Mouse (Mus musculus) ES-E14 (cell line): ENCODE measurements around the gene Acoxl. TPM values are rescaled to one million over a fixed set of nuclear protein-coding genes. Genes with fewer than 3 reads are reported as not detected.

Experiments used
- DNase-seq: peaks from one replicate; pipeline ENCODE4 v3.0.0-alpha.2; 2013; ENCODE audit warnings: low read depth, low spot score
- H3K27ac ChIP-seq: 2 replicates; pipeline ENCODE4 v1.5.1; 2012; ENCODE audit warnings: low read depth, mild to moderate bottlenecking, low read length, moderate library complexity, mixed read lengths; ENCODE audit not compliant: poor library complexity, insufficient read depth, severe bottlenecking
- H3K36me3 ChIP-seq: 2 replicates; pipeline ENCODE4 v1.6.1; 2012; ENCODE audit warnings: mild to moderate bottlenecking, low read length, moderate library complexity, mixed read lengths; ENCODE audit not compliant: control insufficient read depth, poor library complexity, insufficient read depth, severe bottlenecking
- H3K4me1 ChIP-seq, 2 experiments: fragments of 150-350 bp in 1 of 2; sonication (generic) in 1 of 2; 2 replicates each; pipeline ENCODE4 v1.6.1; 2012; ENCODE audit warnings: low read length in 2 of 2, mild to moderate bottlenecking in 1 of 2, mixed read lengths in 1 of 2; ENCODE audit not compliant: control insufficient read depth in 2 of 2, insufficient read depth in 2 of 2, poor library complexity in 1 of 2
- H3K4me3 ChIP-seq, 2 experiments: fragments of 150-350 bp in 1 of 2; sonication (generic) in 1 of 2; 2 replicates each; pipeline ENCODE4 v1.5.1; 2012; ENCODE audit warnings: low read length in 2 of 2, low read depth in 1 of 2, mild to moderate bottlenecking in 1 of 2, mixed read lengths in 1 of 2; ENCODE audit not compliant: insufficient read depth in 1 of 2, poor library complexity in 1 of 2, severe bottlenecking in 1 of 2
- H3K9ac ChIP-seq: 2 replicates; pipeline ENCODE4 v1.6.1; 2012; ENCODE audit warnings: low read depth, mild to moderate bottlenecking, low read length, mixed read lengths; ENCODE audit not compliant: poor library complexity, insufficient read depth, severe bottlenecking
- H3K9me3 ChIP-seq: fragments of 150-350 bp; sonication (generic); 2 replicates; pipeline ENCODE4 v1.6.1; 2012; ENCODE audit warnings: low read depth, mild to moderate bottlenecking, low read length; ENCODE audit not compliant: control insufficient read depth, insufficient read depth
- CHD2 ChIP-seq: IDR thresholded peaks from 2 replicates; pipeline ENCODE4 v1.6.1; 2014; ENCODE audit warnings: mild to moderate bottlenecking, low read depth, low read length, inconsistent platforms
- HCFC1 ChIP-seq: IDR thresholded peaks from 2 replicates; pipeline ENCODE4 v1.6.1; 2012; ENCODE audit warnings: low read length, inconsistent platforms, borderline replicate concordance; ENCODE audit not compliant: insufficient read depth
- MAFK ChIP-seq: IDR thresholded peaks from 2 replicates; pipeline ENCODE4 v1.6.1; 2014; ENCODE audit warnings: mild to moderate bottlenecking, low read depth, low read length, inconsistent platforms; ENCODE audit not compliant: insufficient read depth
- ZC3H11A ChIP-seq: IDR thresholded peaks from 2 replicates; pipeline ENCODE4 v1.6.1; 2012; ENCODE audit warnings: low read depth, mild to moderate bottlenecking, inconsistent platforms, low read length, borderline replicate concordance
- ZNF384 ChIP-seq: IDR thresholded peaks from 2 replicates; pipeline ENCODE4 v1.6.1; 2012; ENCODE audit warnings: low read depth, low read length, inconsistent platforms
- in situ Hi-C, 2 experiments: fragments of 600-800 bp; cut with MboI; formaldehyde crosslinking; loops; one replicate each; pipeline ENCODE4 v1.15.1; 2025; ENCODE audit warnings: low sequenced_read_pairs in 2 of 2, inconsistent platforms in 1 of 2; ENCODE audit not compliant: unreplicated experiment in 2 of 2
- total RNA-seq: library from RNA; depleted of rRNA; stranded (reverse); fragments of 300-350 nt; gene quantifications from 2 replicates; pipeline ENCODE4 v1.2.3, GENCODE M21; 2012; rRNA removed

The Acoxl gene
- total RNA-seq, 1 experiment: 0.98 TPM

- Histone ChIP-seq H3K36me3 (no peaks in the 10 kb centered on the region), H3K9me3 (no peaks in the 10 kb centered on the region), H3K9ac (no peak overlapping the region), H3K4me3 (no peak overlapping the region), H3K4me1 (peaks cover 1 to 5% of the 10 kb centered on the region in 2 experiments; a peak in 1 of 4 replicates), H3K27ac (no peak overlapping the region)
- TF ChIP-seq MAFK (no peak), ZC3H11A (no peak), HCFC1 (no peak), ZNF384 (no peak), CHD2 (no peak)
- in situ Hi-C loops: no loop called here
- no peak for DNase-seq
Observed at GRCm38 (mm10) chr2:128169972-128170371, 331.3 kb downstream of the Acoxl start.

GRCm38 (mm10) chr2:128170614-128171013 is 331.9 kb downstream of the Acoxl start:
- H3K27ac ChIP-seq: no peak overlapping the region

GRCm38 (mm10) chr2:128172266-128172665 is 333.6 kb downstream of the Acoxl start:
- Histone ChIP-seq H3K9me3 (no peaks in the 10 kb centered on the region), H3K36me3 (no peaks in the 10 kb centered on the region), H3K4me3 (no peak overlapping the region), H3K4me1 (peaks cover 1 to 5% of the 10 kb centered on the region in 2 experiments; a peak in 1 of 4 replicates), H3K9ac (no peak overlapping the region), H3K27ac (no peak overlapping the region)
- TF ChIP-seq ZC3H11A: no peak
- no peak for TF ChIP-seq ZNF384
- TF ChIP-seq HCFC1: no peak
- no peak for TF ChIP-seq MAFK
- no peak for TF ChIP-seq CHD2
- DNase-seq: no peak
- in situ Hi-C loops: no loop called here

More at GRCm38 (mm10) chr2:128170614-128171013, 331.9 kb downstream of the Acoxl start:
- H3K4me1 ChIP-seq: peaks cover 1 to 7% of the 10 kb centered on the region in 2 experiments; a peak in 1 of 4 replicates
- H3K4me3 ChIP-seq: no peak overlapping the region
- DNase-seq: no peak
- no peaks in the 10 kb centered on the region for H3K9me3 ChIP-seq
- in situ Hi-C loops: no loop called here
- no peak for TF ChIP-seq ZNF384
- TF ChIP-seq HCFC1: no peak
- TF ChIP-seq CHD2: no peak
- TF ChIP-seq MAFK: no peak
- TF ChIP-seq ZC3H11A: no peak
- no peak overlapping the region for H3K9ac ChIP-seq
- no peaks in the 10 kb centered on the region for H3K36me3 ChIP-seq

Other genes with a start within 250 kb of the Acoxl start
- 0.48 and 0.67 TPM in 2 replicates for gene Mal, start 182.2 kb upstream of the Acoxl start, total RNA-seq
- 0.63 and 0.85 TPM in 2 replicates for gene Mall, start 108.9 kb upstream of the Acoxl start, total RNA-seq
- 5.7 and 7.4 TPM in 2 replicates for gene Nphp1, start 50.0 kb upstream of the Acoxl start, total RNA-seq
- gene Mtln, start 46.4 kb upstream of the Acoxl start, total RNA-seq: 35.8 and 54.9 TPM in 2 replicates
- gene Bub1, start 7.0 kb upstream of the Acoxl start, total RNA-seq: 48.9 and 64.6 TPM in 2 replicates